Mouse (Mus musculus) retina, adult 2 months (tissue): ENCODE data around the gene Cyth4.

Experiments used
- DNase-seq: peaks from one replicate; pipeline ENCODE4 v3.0.0-alpha.2; 2012; ENCODE audit warnings: low read depth, low spot score

Gene Cyth4

GRCm38 (mm10) chr15:78587050-78587994 is 9.5 kb upstream of the Cyth4 start:
- DNase-seq: peak; percentile 52

- DNase-seq: no peak
Observed at GRCm38 (mm10) chr15:78588049-78588448, 8.8 kb upstream of the Cyth4 start.

GRCm38 (mm10) chr15:78588900-78589299 is 7.9 kb upstream of the Cyth4 start:
- DNase-seq: no peak

- DNase-seq: no peak
Observed at GRCm38 (mm10) chr15:78589936-78590335, 6.9 kb upstream of the Cyth4 start.

GRCm38 (mm10) chr15:78590785-78591184 is 6.1 kb upstream of the Cyth4 start:
- DNase-seq: no peak

GRCm38 (mm10) chr15:78591680-78592451 is 5.0 kb upstream of the Cyth4 start:
- no peak for DNase-seq

- DNase-seq: no peak
Observed at GRCm38 (mm10) chr15:78592452-78592968, 4.3 kb upstream of the Cyth4 start.

- no peak for DNase-seq
Observed at GRCm38 (mm10) chr15:78593896-78594425, 2.9 kb upstream of the Cyth4 start.

GRCm38 (mm10) chr15:78594831-78595230 is 2.0 kb upstream of the Cyth4 start:
- DNase-seq: no peak

GRCm38 (mm10) chr15:78595468-78595867 is 1.4 kb upstream of the Cyth4 start:
- no peak for DNase-seq

- DNase-seq: no peak
Observed at GRCm38 (mm10) chr15:78596504-78596903, 343 bp upstream of the Cyth4 start.

- no peak for DNase-seq
Observed at GRCm38 (mm10) chr15:78597729-78598128, 882 bp downstream of the Cyth4 start.

- no peak for DNase-seq
Observed at GRCm38 (mm10) chr15:78599124-78599523, 2.3 kb downstream of the Cyth4 start.

GRCm38 (mm10) chr15:78599529-78600193 is 2.8 kb downstream of the Cyth4 start:
- DNase-seq: no peak

- DNase-seq: no peak
Observed at GRCm38 (mm10) chr15:78601180-78601579, 4.3 kb downstream of the Cyth4 start.

- no peak for DNase-seq
Observed at GRCm38 (mm10) chr15:78604255-78604654, 7.4 kb downstream of the Cyth4 start.

GRCm38 (mm10) chr15:78605371-78605791 is 8.5 kb downstream of the Cyth4 start:
- DNase-seq: no peak

GRCm38 (mm10) chr15:78606059-78606458 is 9.2 kb downstream of the Cyth4 start:
- DNase-seq: no peak

- DNase-seq: no peak
Observed at GRCm38 (mm10) chr15:78607463-78607862, 10.6 kb downstream of the Cyth4 start.

- DNase-seq: no peak
Observed at GRCm38 (mm10) chr15:78610705-78611462, 14.0 kb downstream of the Cyth4 start.

GRCm38 (mm10) chr15:78614536-78614935 is 17.7 kb downstream of the Cyth4 start:
- no peak for DNase-seq
